Mouse (Mus musculus) cerebellum, adult 9-11 months (tissue): ENCODE measurements at regions not wholly inside any gene's neighbourhood (a gene's known extent, or its start where the extent isn't known, plus 50 kb on each side); places are given as distances from the start of the nearest gene placed in this dataset.

Experiments used
- DNase-seq: peaks from one replicate; pipeline ENCODE4 v3.0.0; 2022

- DNase-seq: peak; percentile 80
Observed at GRCm38 (mm10) chr5:129449931-129450573, 51.0 kb upstream of the Sfswap start.
